Mouse (Mus musculus): ENCODE results near the gene Olfr1115.
"Not testable (repeated sequence)": the region's sequence is repeated elsewhere in the genome, so short reads cannot be mapped to it uniquely, and the experiment has no call there.

Gene Olfr1115

GRCm38 (mm10) chr2:87247713-87248112 is at the start of gene Olfr1115:
Gene Olfr1115 (plus strand): TSS chr2:87248013.
- no peak for DNase-seq

GRCm38 (mm10) chr2:87208670-87209069 is 39.1 kb upstream of the Olfr1115 start, which contains the start of gene Olfr1113:
Gene Olfr1113 (plus strand): TSS chr2:87208970.
- DNase-seq = no peak

GRCm38 (mm10) chr2:87267234-87267633 is 19.4 kb downstream of the Olfr1115 start, which contains the start of gene Olfr1116:
Gene Olfr1116 (plus strand): TSS chr2:87267534.
- no peak for DNase-seq

- not testable (repeated sequence) for DNase-seq
Measured at GRCm38 (mm10) chr2:87293977-87294376, 46.2 kb downstream of the Olfr1115 start.
